Mouse (Mus musculus): ENCODE measurements at regions not wholly inside any gene's neighbourhood (a gene's known extent, or its start where the extent isn't known, plus 50 kb on each side); places are given as distances from the start of the nearest gene placed in this dataset.

DNA sequence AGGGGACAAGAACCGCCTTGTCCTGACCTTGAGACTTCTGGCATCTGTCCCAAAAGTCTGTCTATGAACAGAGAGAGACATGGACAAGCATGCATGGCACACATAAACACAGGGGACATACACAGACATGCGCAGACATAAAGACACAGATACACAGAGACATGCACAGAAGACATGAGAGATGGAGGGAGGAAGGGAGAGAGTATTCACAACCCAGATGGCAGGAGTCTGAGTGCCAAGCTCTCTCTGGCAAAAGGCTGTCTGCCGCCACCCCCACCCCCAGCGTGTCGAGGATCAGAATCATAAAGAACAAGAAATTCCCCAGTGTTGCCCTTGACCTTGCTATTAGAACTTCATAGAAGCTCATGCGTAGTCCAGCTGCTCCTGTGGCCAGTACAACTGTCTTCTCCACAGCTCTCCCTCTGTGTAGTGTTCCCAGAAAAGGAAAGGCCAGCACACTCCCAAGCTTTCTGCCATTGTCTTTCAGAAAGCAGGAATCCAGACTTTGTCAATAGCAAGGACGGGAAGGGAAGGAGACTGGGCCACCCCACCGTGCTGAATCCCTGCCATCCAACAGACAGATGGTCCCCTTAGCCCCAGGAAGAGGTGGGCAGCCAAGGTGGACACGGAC is 99.8 kb downstream of the Ier5 start:
- in situ Hi-C loops (cut with MseI, MboI): loop anchor here (25.0 kb wide), 1 partner anchor 712 kb away; no protein-coding TSS in a partner anchor

DNA sequence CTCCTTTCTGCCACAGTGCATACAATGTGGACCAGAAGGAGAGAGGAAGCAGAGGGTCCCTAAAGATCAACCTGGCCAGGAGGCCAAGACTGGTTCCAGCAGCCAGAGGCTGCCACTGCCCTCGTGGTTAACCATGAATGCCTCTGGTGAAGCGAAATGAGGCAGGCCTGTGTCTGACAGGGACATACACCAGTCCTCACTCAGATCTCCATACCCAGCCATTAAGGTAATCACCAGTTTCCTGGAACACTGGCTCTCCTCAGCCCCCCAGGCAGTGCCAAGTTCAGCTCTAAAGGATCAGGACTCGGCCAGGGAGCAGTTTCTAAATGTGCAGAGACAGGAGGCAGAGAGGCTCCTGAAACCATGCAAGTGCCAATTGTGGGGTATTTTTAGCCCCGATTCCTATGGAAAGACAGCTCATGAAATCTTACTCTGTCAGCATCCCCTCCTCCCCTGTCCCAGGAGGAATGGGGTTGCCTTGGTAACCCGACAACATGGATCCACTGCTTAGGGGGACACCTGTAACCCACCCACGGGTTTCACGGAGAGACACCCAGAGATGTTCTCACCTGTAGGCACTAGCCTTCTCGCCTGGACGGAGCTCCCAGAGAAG is 103.6 kb downstream of the Ier5 start:
- in situ Hi-C loops (cut with MseI, MboI): loop anchor here (25.0 kb wide), 1 partner anchor 709 kb away; no protein-coding TSS in a partner anchor

DNA sequence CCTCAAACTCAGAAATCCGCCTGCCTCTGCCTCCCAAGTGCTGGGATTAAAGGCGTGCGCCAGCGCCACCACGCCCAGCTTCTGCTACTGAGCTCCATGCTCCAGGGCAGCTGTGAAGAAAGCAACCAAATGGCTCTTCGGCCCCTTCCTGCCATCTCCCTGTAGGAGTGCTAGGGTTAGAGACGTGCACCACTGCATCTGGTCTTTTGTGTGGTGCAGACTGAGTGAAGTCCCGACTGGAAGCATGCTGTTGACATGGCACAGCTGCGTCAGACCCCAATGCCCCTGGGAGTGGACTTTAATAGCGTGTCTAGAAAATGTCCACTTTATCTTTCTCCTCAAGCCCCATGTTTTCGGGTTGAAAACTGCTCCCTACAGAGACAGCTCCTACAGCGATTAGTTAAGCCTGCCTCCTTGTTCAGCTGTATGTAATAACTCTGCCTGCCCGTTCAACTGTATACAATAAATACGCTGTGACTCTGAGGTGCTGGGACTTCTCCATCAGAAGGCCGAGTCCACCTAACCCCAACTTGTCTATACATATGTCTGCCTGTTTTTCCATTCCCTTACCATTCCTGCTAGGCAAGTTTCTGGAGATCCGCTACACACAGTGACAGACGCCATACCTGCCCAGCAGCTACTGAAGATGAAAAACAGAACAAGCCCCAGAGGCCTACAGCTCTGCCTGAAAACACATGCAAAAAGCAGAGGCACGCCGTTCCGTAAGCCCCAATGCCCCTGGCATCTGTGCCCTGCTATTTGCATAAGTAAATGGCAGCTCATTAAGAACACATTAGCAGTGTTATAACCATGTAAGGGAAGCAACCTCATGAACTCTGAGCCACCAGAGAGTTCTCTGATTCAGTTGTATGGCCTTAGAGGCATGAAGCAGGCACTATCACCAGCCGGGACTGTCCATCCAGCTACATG is 105.2 kb downstream of the Ier5 start:
- in situ Hi-C loops (cut with MseI, MboI): loop anchor here (25.0 kb wide), 1 partner anchor 707 kb away; no protein-coding TSS in a partner anchor

DNA sequence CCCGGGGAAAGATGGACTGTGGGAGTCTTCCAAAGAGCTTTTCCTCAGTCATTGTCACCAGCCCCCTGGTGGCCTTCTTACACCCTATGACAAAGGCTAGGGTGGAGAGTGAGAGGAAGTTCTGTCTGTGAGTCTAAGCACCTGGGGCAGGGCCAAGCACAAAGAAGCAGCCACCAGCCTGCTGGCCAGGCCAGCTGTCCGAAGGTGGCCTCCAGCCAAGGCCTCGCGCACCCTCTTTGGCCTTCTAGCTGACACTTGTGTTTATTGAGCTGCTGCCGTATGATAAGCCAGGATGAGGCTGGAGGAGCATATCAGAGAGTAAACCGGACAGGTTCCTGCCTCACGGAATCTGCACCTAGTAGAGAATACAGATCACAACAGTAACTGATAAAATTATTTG is 99.0 kb upstream of the Cacna1e start:
- in situ Hi-C loops (cut with MseI, MboI): loop anchor here (25.0 kb wide), 1 partner anchor 696 kb away; no protein-coding TSS in a partner anchor

DNA sequence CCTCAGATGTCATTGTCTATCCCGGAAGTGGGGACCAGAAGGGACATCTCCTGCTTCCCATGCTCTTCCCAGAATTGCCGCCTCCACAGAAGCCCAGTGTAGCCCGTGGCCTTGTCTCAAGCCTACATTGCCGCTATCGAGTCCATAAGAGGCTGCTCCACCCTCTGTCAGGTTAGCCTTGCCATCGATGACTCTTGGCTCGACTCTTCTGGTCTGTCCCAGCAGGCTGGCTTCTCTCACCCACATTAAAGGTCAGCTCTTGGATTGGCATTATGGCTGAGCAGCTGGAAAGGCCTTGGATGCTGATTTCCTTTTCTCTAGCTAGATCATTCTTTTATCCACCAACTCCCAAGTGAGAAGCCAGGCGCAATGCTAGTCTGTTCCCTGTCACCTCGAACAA is 98.5 kb upstream of the Cacna1e start:
- in situ Hi-C loops (cut with MseI, MboI): loop anchor here (25.0 kb wide), 1 partner anchor 696 kb away; no protein-coding TSS in a partner anchor

DNA sequence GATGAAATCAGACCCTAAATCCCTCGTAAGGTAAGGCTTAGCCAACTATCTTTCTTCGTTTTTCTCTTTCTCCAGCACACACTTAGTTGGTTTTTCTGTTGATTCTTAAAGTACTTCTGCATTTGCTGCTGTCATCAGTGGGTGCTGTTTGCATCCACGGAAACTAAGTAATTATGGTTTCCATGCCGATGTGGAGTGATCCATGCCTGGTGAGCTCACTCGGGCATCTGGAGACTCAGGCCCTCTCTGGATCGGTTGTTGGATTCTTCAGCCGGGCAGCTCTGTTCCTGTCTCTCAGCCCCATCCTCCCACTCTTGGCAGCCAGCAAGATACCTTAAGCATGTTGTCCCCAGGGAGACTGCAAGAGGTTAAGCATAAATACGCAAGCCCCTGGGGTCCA is 97.4 kb upstream of the Cacna1e start:
- in situ Hi-C loops (cut with MseI, MboI): loop anchor here (25.0 kb wide), 1 partner anchor 694 kb away; no protein-coding TSS in a partner anchor

DNA sequence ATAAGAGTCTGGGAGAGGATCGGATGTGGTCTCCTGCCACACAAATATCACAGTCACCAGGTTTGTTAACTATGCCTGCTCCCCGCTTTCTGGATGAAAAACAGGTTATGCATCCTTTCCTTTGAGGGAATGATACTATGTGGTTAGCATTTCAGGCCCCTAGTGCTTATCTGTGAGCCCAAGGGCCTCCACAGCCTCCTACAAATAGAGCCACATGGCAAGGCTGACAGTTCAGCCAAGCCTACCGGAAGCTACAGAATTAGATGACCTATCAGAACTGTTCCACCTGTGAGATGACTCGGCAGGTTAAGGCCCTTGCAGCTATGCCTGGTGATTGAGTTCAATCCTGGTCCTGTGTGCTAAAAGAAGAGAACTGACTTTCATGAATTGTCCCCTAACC is 91.4 kb upstream of the Cacna1e start:
- in situ Hi-C loops (cut with MseI, MboI): loop anchor here (25.0 kb wide), 1 partner anchor 688 kb away; no protein-coding TSS in a partner anchor

DNA sequence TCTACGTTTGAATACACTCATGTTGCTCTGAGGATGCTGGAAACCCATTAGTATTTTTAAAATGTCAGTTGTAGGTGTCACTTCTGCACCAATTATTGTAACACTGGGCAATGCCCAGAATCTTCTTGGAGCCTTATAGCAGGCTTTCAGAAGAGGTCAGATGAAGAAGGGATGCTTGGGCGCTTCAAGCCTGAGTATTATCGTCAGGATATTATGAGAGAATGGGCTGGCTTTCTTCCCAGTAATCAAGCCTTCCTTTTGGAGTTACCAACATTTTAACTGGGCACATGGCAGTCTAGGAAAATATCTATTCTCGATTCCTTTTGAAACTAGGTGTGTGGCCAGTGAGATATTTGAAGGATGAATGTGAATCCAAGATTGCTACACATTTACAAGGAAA is 77.0 kb upstream of the Cacna1e start:
- in situ Hi-C loops (cut with MseI, MboI): no loop called here

DNA sequence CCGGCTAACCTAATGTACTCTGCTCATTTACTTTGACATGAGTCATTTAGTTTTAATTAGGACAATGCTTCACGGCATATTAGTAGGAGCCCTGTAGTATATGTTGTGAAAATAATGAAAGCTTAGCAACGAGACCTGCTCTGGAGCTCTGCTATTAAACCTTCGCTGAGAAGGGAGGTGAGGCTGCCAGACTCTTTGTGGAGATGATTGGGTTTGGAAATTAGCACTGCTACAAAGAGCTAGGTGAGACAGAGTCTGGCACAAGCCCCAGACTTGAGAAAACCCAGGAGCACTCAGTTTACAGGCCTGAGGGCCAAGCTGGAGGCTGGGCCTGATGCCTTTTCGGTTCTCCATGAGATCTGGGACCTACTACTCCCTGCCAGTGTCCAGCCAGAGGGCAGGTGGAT is 72.3 kb upstream of the Cacna1e start:
- in situ Hi-C loops (cut with MseI, MboI): no loop called here

DNA sequence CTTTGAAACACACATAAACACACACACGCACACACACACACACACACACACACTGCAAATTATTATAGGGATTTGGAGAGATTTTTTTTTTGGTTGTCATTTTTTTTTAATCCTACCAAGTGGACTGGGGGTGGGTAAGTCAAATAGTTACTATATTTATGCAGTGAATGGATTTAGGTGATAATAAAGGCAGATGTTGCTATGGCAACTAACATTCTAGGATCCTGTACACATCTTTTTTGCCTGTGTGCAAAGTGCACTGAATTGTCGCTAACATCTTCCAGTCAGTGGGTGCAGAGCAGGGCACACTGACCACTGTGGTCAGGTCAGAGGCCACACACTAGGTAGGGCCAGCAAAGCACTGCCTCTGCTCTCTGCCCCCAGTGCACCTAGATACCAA is 68.4 kb upstream of the Cacna1e start:
- in situ Hi-C loops (cut with MseI, MboI): no loop called here
